Mouse (Mus musculus): Measurements from ENCODE around the gene Plekhf1.

DNA sequence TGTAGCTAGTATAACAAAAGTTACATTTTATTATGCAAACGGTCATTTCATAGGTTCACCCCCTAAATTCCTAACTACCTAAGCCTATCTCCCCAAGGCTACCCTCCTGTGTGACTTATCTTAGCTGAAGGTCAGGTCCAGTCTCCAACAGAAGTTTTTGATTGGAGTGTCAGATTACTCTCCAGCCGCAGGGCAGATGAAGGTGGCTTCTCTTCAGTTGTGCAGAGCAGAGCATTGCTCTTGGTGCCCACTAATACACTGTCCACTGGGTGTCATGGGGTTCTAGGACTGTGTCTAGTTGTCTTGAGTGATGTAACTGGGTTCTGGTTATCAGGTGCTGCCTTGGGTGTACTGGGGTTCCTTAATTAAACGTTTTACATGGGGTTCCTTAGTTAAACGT is 44.0 kb upstream of the Plekhf1 start:
- TF ChIP-seq CTCF (IDR thresholded peaks at IDR 0.05; ENCODE audit: low read depth), result no peak
- TF ChIP-seq EP300 (optimal IDR thresholded peaks at IDR 0.05), result no peak

Data from stomach, postnatal 0 days (tissue).